Mouse (Mus musculus): ENCODE results near the gene Rfx1.

DNA sequence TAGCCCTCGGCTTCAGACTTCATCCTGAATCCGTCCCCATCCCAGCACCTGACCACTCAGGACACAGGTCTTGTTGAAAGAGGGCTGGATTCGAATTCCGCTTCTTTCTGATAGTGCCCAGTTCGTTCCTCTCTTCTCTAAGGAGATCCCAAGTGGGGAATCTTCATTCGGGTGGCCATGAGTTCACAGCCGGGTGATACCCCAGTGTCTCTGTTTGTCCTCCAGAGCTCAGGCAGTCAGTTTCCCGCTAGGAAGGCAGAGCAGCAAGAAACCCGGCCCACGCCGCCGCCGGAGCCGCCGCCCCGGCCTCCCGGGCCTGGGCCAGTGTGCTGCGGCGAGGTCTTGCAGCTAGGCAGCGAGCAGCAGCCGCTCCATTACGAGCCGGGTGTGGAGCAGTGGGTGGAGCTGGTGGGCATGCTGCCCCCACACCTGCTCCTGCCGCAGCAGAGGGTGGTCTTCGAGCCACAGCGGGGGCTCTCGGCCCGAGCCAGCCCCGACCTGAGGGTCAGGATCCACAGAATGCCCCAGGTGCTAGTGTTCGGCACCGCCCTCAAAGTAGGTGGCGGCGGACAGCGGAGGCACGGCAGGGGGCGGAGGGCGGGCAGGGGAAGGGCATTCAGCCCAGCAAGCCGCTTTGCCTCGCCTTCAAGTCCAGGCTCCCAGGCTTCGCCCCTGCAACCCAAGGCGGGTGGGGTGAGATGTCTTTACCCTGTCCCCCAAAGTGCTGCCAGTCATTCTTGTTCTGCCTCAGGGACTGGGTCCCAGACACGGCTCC, 17.9 kb downstream of the Rfx1 start:
- TF ChIP-seq CTCF (IDR thresholded peaks at IDR 0.05; ENCODE audit: extremely low read depth, insufficient read depth, insufficient read length, insufficient replicate concordance) (no peak), POLR2A (IDR thresholded peaks at IDR 0.05; ENCODE audit: low read depth, low read length) (no peak)
